Mouse (Mus musculus) lung, embryonic 16.5 days (tissue): ENCODE measurements around the gene Ica1. TPM values are rescaled to one million over a fixed set of nuclear protein-coding genes. Genes with fewer than 3 reads are reported as not detected.

ENCODE experiments used
- ATAC-seq: fragments of 200-750 bp; cut with Nextera tagmentation; 2 replicates; pipeline ENCODE4 v1.8.0; 2017; ENCODE audit warnings: low read depth, mild to moderate bottlenecking, moderate library complexity
- H3K27ac ChIP-seq: fragments of 300-500 bp; sonication (generic); 2 replicates; pipeline ENCODE4 v1.5.1; 2014; ENCODE audit warnings: mild to moderate bottlenecking, control low read depth, low read length
- H3K27me3 ChIP-seq: fragments of 300-500 bp; sonication (generic); 2 replicates; pipeline ENCODE4 v1.6.1; 2014; ENCODE audit warnings: low read depth, low read length, mixed read lengths; ENCODE audit not compliant: control insufficient read depth, insufficient read depth
- H3K36me3 ChIP-seq: fragments of 300-500 bp; sonication (generic); 2 replicates; pipeline ENCODE4 v1.6.1; 2014; ENCODE audit warnings: low read length; ENCODE audit not compliant: control insufficient read depth, insufficient read depth
- H3K4me1 ChIP-seq: fragments of 300-500 bp; sonication (generic); replicated peaks from 2 replicates; pipeline ENCODE4 v1.6.1; 2014; ENCODE audit warnings: low read length, mixed read lengths; ENCODE audit not compliant: control insufficient read depth, insufficient read depth
- H3K4me2 ChIP-seq: fragments of 300-500 bp; sonication (generic); 2 replicates; pipeline ENCODE4 v1.6.1; 2014; ENCODE audit warnings: low read depth, low read length, control low read depth
- H3K4me3 ChIP-seq: fragments of 300-500 bp; sonication (generic); 2 replicates; pipeline ENCODE4 v1.5.1; 2014; ENCODE audit warnings: mild to moderate bottlenecking, low read length, control low read depth
- H3K9ac ChIP-seq: fragments of 300-500 bp; sonication (generic); 2 replicates; pipeline ENCODE4 v1.6.1; 2014; ENCODE audit warnings: low read length, control low read depth
- H3K9me3 ChIP-seq: fragments of 300-500 bp; sonication (generic); 2 replicates; pipeline ENCODE4 v1.6.1; 2016; ENCODE audit warnings: low read length; ENCODE audit not compliant: control insufficient read depth
- WGBS: fragments of 180-500 bp; shearing (Covaris S2); extraction: QIAGEN DNeasy Blood & Tissue Kit; methylation state at CpG from one replicate; pipeline ENCODE4 v1.1.7; 2014; 5-methylcytosine and 5-hydroxymethylcytosine counted together
- polyA plus RNA-seq: library from polyadenylated mRNA; unstranded; fragments of >200 nt; fragmentation: Nextera tagmentation; extraction: Ambion mirVana; gene quantifications from 2 replicates; pipeline ENCODE4 v1.2.1, GENCODE M21; 2015

Gene Ica1
- polyA plus RNA-seq, 1 experiment from 2014 or later, result 40.6 TPM

GRCm38 (mm10) chr6:8582377-8582776 is 195.9 kb downstream of the Ica1 start:
- no peak overlapping the region for H3K4me3 ChIP-seq
- no peak overlapping the region for H3K27ac ChIP-seq
- no peaks in the 10 kb centered on the region for H3K27me3 ChIP-seq
- H3K9me3 ChIP-seq, result no peaks in the 10 kb centered on the region
- peaks cover 2% of the 10 kb centered on the region for H3K36me3 ChIP-seq
- H3K4me1 ChIP-seq, result no peaks in the 10 kb centered on the region
- no peak for ATAC-seq
- no peak overlapping the region for H3K9ac ChIP-seq
- H3K4me2 ChIP-seq, result no peak overlapping the region
- 88% methylated on average over 9 of the region's 9 CpGs for WGBS

Other genes starting within 250 kb of the Ica1 start
- 0.19 and 0.41 TPM in 2 replicates for gene Nxph1, start 169.9 kb upstream of the Ica1 start, polyA plus RNA-seq